Mouse (Mus musculus): ENCODE data around the gene Ninl.

- TF ChIP-seq CTCF (IDR thresholded peaks at IDR 0.05; ENCODE audit: low read depth) (no peak), EP300 (IDR thresholded peaks at IDR 0.05; ENCODE audit: low read depth) (no peak)
Measured at GRCm38 (mm10) chr2:151003796-151004195, 35.4 kb downstream of the Ninl start.

All from liver, postnatal 0 days (tissue).